33 mouse cellular contexts compared by ENCODE assay signal in the genomic region with DNA sequence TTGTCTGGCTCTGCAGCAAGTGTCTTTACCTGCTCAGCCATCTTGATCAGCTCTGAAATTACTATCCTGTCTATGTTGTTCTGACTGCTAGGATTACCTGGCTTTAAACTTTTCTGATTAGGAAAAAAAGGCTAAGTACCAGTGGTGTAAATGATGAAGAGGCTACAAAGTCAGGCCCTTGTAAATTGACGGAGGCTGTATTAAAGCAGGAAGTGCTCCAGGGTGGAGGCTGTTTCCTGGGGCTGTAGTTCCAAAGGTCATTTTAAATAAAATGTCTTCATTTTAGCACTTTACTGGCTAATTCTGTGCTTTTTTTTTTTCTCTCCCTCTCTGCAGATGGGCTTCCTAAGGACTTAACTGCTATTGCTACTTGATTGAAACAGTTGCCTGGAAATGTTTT. TPM values are rescaled to one million over a fixed set of nuclear protein-coding genes. Genes with fewer than 3 reads are reported as not detected.
DNase-seq lines count a peak whose midpoint lies in the region; ATAC-seq and TF ChIP-seq lines count a peak whose summit lies in the region.
"Had no signal": no experiment of that assay in that cellular context is flagged by ENCODE, and none has a peak within 500 bp of the region (broad histone marks: within the 10 kb centered on the region; RNA-seq: fewer than 3 reads in every experiment).

No protein-coding gene starts in this region.

- intact Hi-C loops in heart, postnatal 10 days (cut with DNase I), result no loop called here

- no peak overlapping the region for H3K9ac ChIP-seq in kidney, embryonic 14.5 days (ENCODE audit: low read depth, low read length)
- no peak overlapping the region for H3K9ac ChIP-seq in intestine, embryonic 16.5 days (ENCODE audit: low read depth, low read length)
- H3K9ac ChIP-seq: embryonic facial prominence, embryonic 13.5 days; forebrain, embryonic 12.5 days; forebrain, embryonic 15.5 days; heart, embryonic 12.5 days; heart, embryonic 15.5 days; hindbrain, embryonic 13.5 days had no signal

- no peak overlapping the region for H3K4me2 ChIP-seq in kidney, embryonic 14.5 days (replicated peaks; ENCODE audit: low read depth, low read length)
- H3K4me2 ChIP-seq in intestine, embryonic 16.5 days (ENCODE audit: low read depth, low read length), result no peak overlapping the region
- H3K4me2 ChIP-seq: embryonic facial prominence, embryonic 13.5 days; forebrain, embryonic 12.5 days; forebrain, embryonic 15.5 days; heart, embryonic 12.5 days; heart, embryonic 15.5 days; hindbrain, embryonic 13.5 days had no signal

- DNase-seq in heart, adult 11 months, result peak; percentile 86
- DNase-seq in heart, postnatal 10 days, result no peak
- DNase-seq in kidney, adult 2 months, result peak; percentile 50
- DNase-seq in frontal cortex, postnatal 25 days (ENCODE audit: low spot score in 2 of 2), result no peak
- no peak for DNase-seq in right cerebral cortex, adult 2 months (ENCODE audit: low spot score in 2 of 2)
- DNase-seq: adrenal gland, postnatal 10 days; adrenal gland, postnatal 36 days; B cell, adult 2 months; cerebellum, adult 11 months; cerebellum, adult 2 months; cerebellum, adult 9-11 months; cerebellum, postnatal 25 days; embryo, embryonic 11 days; gastrocnemius, postnatal 25 days; heart, postnatal 36 days; kidney, adult 18-20 months had no signal

- peaks cover 6% of the 10 kb centered on the region; the same call in 1 of the 2 replicates for H3K4me1 ChIP-seq in kidney, adult 2 months (ENCODE audit: control insufficient read depth, insufficient read depth, low read length)
- H3K4me1 ChIP-seq in kidney, embryonic 14.5 days (ENCODE audit: control insufficient read depth, insufficient read depth, low read length), result no peaks in the 10 kb centered on the region
- H3K4me1 ChIP-seq in brown adipose tissue, adult 24 weeks (ENCODE audit: control insufficient read depth, insufficient read depth, insufficient read length, low read length), result peaks cover 11% of the 10 kb centered on the region
- peaks cover 14% of the 10 kb centered on the region for H3K4me1 ChIP-seq in intestine, embryonic 16.5 days (ENCODE audit: control insufficient read depth, insufficient read depth, low read length)

- no peaks in the 10 kb centered on the region for H3K9me3 ChIP-seq in kidney, embryonic 14.5 days (ENCODE audit: control insufficient read depth, low read length)
- H3K9me3 ChIP-seq in intestine, embryonic 16.5 days (ENCODE audit: control insufficient read depth, low read length), result no peaks in the 10 kb centered on the region
- H3K9me3 ChIP-seq: embryonic facial prominence, embryonic 10.5 days; embryonic facial prominence, embryonic 13.5 days; forebrain, embryonic 12.5 days; forebrain, embryonic 15.5 days; G1E; heart, embryonic 12.5 days; heart, embryonic 15.5 days; hindbrain, embryonic 10.5 days; hindbrain, embryonic 13.5 days had no signal

- ATAC-seq in kidney, embryonic 14.5 days (ENCODE audit: low FRiP score, low TSS enrichment), result no peak
- peak; percentile 57; the same call in 1 of the 2 replicates for ATAC-seq in intestine, embryonic 16.5 days
- ATAC-seq: forebrain, embryonic 15.5 days; hindbrain, embryonic 16.5 days; Patski had no signal

- TF ChIP-seq CTCF in kidney, adult 2 months (conservative IDR thresholded peaks at IDR 0.05; ENCODE audit: insufficient read depth, insufficient read length, low read depth, low read length), result no peak

- peaks cover 10% of the 10 kb centered on the region for H3K36me3 ChIP-seq in kidney, adult 2 months (ENCODE audit: control insufficient read depth, insufficient read depth, low read length)
- H3K36me3 ChIP-seq in kidney, embryonic 14.5 days (ENCODE audit: control insufficient read depth, insufficient read depth, low read length), result peaks cover 52% of the 10 kb centered on the region
- peaks cover 8% of the 10 kb centered on the region; the same call in 1 of the 2 replicates for H3K36me3 ChIP-seq in intestine, embryonic 16.5 days (ENCODE audit: control insufficient read depth, insufficient read depth, low read length)

- H3K27ac ChIP-seq in kidney, adult 2 months (ENCODE audit: insufficient read depth, low read depth, low read length), result peak overlapping the region; percentile 45
- no peak overlapping the region for H3K27ac ChIP-seq in kidney, embryonic 14.5 days (ENCODE audit: low read depth, low read length)
- H3K27ac ChIP-seq in brown adipose tissue, adult 24 weeks (replicated peaks; ENCODE audit: low read depth, low read length), result peak overlapping the region; percentile 94
- H3K27ac ChIP-seq in intestine, embryonic 16.5 days (ENCODE audit: low read length), result peak overlapping the region; percentile 58; the same call in 1 of the 2 replicates
- H3K27ac ChIP-seq: embryonic facial prominence, embryonic 10.5 days; embryonic facial prominence, embryonic 13.5 days; forebrain, embryonic 12.5 days; forebrain, embryonic 15.5 days; heart, embryonic 15.5 days; hindbrain, embryonic 10.5 days; hindbrain, embryonic 13.5 days had no signal

- WGBS in kidney, adult 2 months, result 35% methylated on average over 1 of the region's 1 CpGs
- WGBS in kidney, embryonic 14.5 days, result 66% methylated on average over 1 of the region's 1 CpGs
- 51% methylated on average over 1 of the region's 1 CpGs for WGBS in intestine, embryonic 16.5 days

- no peaks in the 10 kb centered on the region for H3K27me3 ChIP-seq in kidney, adult 2 months (replicated peaks; ENCODE audit: control insufficient read depth, insufficient read depth, low read length)
- no peaks in the 10 kb centered on the region for H3K27me3 ChIP-seq in kidney, embryonic 14.5 days (ENCODE audit: control insufficient read depth, insufficient read depth, low read length)
- no peaks in the 10 kb centered on the region for H3K27me3 ChIP-seq in intestine, embryonic 16.5 days (replicated peaks; ENCODE audit: control insufficient read depth, insufficient read depth, low read length)
- H3K27me3 ChIP-seq: CH12.LX; embryonic facial prominence, embryonic 13.5 days; forebrain, embryonic 12.5 days; forebrain, embryonic 15.5 days; heart, embryonic 12.5 days; heart, embryonic 15.5 days; hindbrain, embryonic 13.5 days; Patski had no signal

- no peak overlapping the region for H3K4me3 ChIP-seq in kidney, adult 2 months (ENCODE audit: insufficient read depth, low read depth, low read length)
- H3K4me3 ChIP-seq in kidney, embryonic 14.5 days (ENCODE audit: low read length), result no peak overlapping the region
- no peak overlapping the region for H3K4me3 ChIP-seq in brown adipose tissue, adult 24 weeks (ENCODE audit: insufficient read depth, low read depth, low read length)
- H3K4me3 ChIP-seq in intestine, embryonic 16.5 days (ENCODE audit: low read length), result no peak overlapping the region
- H3K4me3 ChIP-seq: embryonic facial prominence, embryonic 10.5 days; embryonic facial prominence, embryonic 13.5 days; erythroblast, embryonic 14.5 days; forebrain, embryonic 12.5 days; forebrain, embryonic 15.5 days; heart, embryonic 12.5 days; heart, embryonic 15.5 days; hindbrain, embryonic 10.5 days; hindbrain, embryonic 13.5 days had no signal

- no peak for TF ChIP-seq POLR2A in kidney, adult 2 months (IDR thresholded peaks at IDR 0.05; ENCODE audit: low read depth, low read length)

RNA-seq across cellular contexts. Expression of a gene that starts 5.4 kb away (rescaled TPM):
- total RNA-seq in heart, postnatal 10 days (2021), result 1 to 10 TPM; 8.0 to 9.1 TPM
- 6.2 and 12.2 TPM in 2 replicates for polyA plus RNA-seq in kidney, adult 2 months (2012; rRNA removed)
- polyA plus RNA-seq in kidney, embryonic 14.5 days (2014; fragmentation: Nextera tagmentation; extraction: Ambion mirVana), result 13.3 and 19.7 TPM in 2 replicates
- polyA plus RNA-seq in brown adipose tissue, adult 24 weeks (2012; ENCODE audit: insufficient read depth, insufficient read length, missing spikeins), result 6.2 and 7.2 TPM in 2 replicates
- polyA plus RNA-seq in intestine, embryonic 16.5 days (2015; fragmentation: Nextera tagmentation; extraction: Ambion mirVana), result 13.6 and 13.7 TPM in 2 replicates

RNA-seq across cellular contexts. Expression of a gene that starts 10.9 kb away (rescaled TPM):
- total RNA-seq in heart, postnatal 10 days (2021), result 1,000 to 10,000 TPM; 2,186 to 2,217 TPM
- polyA plus RNA-seq in kidney, adult 2 months (2012; rRNA removed), result 757 and 763 TPM in 2 replicates
- polyA plus RNA-seq in kidney, embryonic 14.5 days (2014; fragmentation: Nextera tagmentation; extraction: Ambion mirVana), result 675 and 707 TPM in 2 replicates
- polyA plus RNA-seq in brown adipose tissue, adult 24 weeks (2012; ENCODE audit: insufficient read depth, insufficient read length, missing spikeins), result 2,595 and 2,603 TPM in 2 replicates
- 980 and 987 TPM in 2 replicates for polyA plus RNA-seq in intestine, embryonic 16.5 days (2015; fragmentation: Nextera tagmentation; extraction: Ambion mirVana)

RNA-seq across cellular contexts. Expression of a gene that starts 20.6 kb away (rescaled TPM):
- total RNA-seq in heart, postnatal 10 days (2021), result 100 to 1,000 TPM; 129 to 131 TPM
- polyA plus RNA-seq in kidney, adult 2 months (2012; rRNA removed), result 62.4 and 70.4 TPM in 2 replicates
- polyA plus RNA-seq in kidney, embryonic 14.5 days (2014; fragmentation: Nextera tagmentation; extraction: Ambion mirVana), result 36.5 and 37.7 TPM in 2 replicates
- polyA plus RNA-seq in brown adipose tissue, adult 24 weeks (2012; ENCODE audit: insufficient read depth, insufficient read length, missing spikeins), result 15.3 and 17.6 TPM in 2 replicates
- 58.4 and 59.4 TPM in 2 replicates for polyA plus RNA-seq in intestine, embryonic 16.5 days (2015; fragmentation: Nextera tagmentation; extraction: Ambion mirVana)

RNA-seq across cellular contexts. Expression of a gene that starts 28.1 kb away (rescaled TPM):
- total RNA-seq in heart, postnatal 10 days (2021), result 1 to 10 TPM; 3.4 to 5.7 TPM
- 0.36 and 0.94 TPM in 2 replicates for polyA plus RNA-seq in kidney, adult 2 months (2012; rRNA removed)
- polyA plus RNA-seq in kidney, embryonic 14.5 days (2014; fragmentation: Nextera tagmentation; extraction: Ambion mirVana), result 5.3 and 6.2 TPM in 2 replicates
- not detected in 2 replicates for polyA plus RNA-seq in brown adipose tissue, adult 24 weeks (2012; ENCODE audit: insufficient read depth, insufficient read length, missing spikeins)
- polyA plus RNA-seq in intestine, embryonic 16.5 days (2015; fragmentation: Nextera tagmentation; extraction: Ambion mirVana), result 6.3 and 6.8 TPM in 2 replicates
- total RNA-seq: gastrocnemius, adult 8-10 months; gastrocnemius, postnatal 25 days had no signal
- polyA plus RNA-seq: erythroblast, embryonic 14.5 days had no signal

RNA-seq across cellular contexts. Expression of a gene that starts 28.8 kb away (rescaled TPM):
- 10 to 100 TPM; 34.3 to 35.4 TPM for total RNA-seq in heart, postnatal 10 days (2021)
- polyA plus RNA-seq in kidney, adult 2 months (2012; rRNA removed), result 166 and 187 TPM in 2 replicates
- 69.2 and 71.4 TPM in 2 replicates for polyA plus RNA-seq in kidney, embryonic 14.5 days (2014; fragmentation: Nextera tagmentation; extraction: Ambion mirVana)
- 17.1 and 17.8 TPM in 2 replicates for polyA plus RNA-seq in brown adipose tissue, adult 24 weeks (2012; ENCODE audit: insufficient read depth, insufficient read length, missing spikeins)
- polyA plus RNA-seq in intestine, embryonic 16.5 days (2015; fragmentation: Nextera tagmentation; extraction: Ambion mirVana), result 95.7 and 97.2 TPM in 2 replicates

Comparison
In these comparisons a context has a peak if more than half of its experiments do, and no peak if none do; other contexts are left out.
1. DNase-seq: peak in heart, adult 11 months (single experiment) and kidney, adult 2 months (single experiment); none in heart, postnatal 10 days (0 of 2), frontal cortex, postnatal 25 days (0 of 2) and right cerebral cortex, adult 2 months (0 of 2).